Mouse (Mus musculus): ENCODE measurements around the gene Dot1l. TPM values are rescaled to one million over a fixed set of nuclear protein-coding genes. Genes with fewer than 3 reads are reported as not detected.
A peak's percentile ranks its signal among the peaks of the same experiment; 100 is the strongest.
"Not testable (repeated sequence)": the region's sequence is repeated elsewhere in the genome, so short reads cannot be mapped to it uniquely, and the experiment has no call there.

Gene Dot1l
- total RNA-seq, 2 experiments from 2014 or later = 19.9 to 23.1 TPM

DNA sequence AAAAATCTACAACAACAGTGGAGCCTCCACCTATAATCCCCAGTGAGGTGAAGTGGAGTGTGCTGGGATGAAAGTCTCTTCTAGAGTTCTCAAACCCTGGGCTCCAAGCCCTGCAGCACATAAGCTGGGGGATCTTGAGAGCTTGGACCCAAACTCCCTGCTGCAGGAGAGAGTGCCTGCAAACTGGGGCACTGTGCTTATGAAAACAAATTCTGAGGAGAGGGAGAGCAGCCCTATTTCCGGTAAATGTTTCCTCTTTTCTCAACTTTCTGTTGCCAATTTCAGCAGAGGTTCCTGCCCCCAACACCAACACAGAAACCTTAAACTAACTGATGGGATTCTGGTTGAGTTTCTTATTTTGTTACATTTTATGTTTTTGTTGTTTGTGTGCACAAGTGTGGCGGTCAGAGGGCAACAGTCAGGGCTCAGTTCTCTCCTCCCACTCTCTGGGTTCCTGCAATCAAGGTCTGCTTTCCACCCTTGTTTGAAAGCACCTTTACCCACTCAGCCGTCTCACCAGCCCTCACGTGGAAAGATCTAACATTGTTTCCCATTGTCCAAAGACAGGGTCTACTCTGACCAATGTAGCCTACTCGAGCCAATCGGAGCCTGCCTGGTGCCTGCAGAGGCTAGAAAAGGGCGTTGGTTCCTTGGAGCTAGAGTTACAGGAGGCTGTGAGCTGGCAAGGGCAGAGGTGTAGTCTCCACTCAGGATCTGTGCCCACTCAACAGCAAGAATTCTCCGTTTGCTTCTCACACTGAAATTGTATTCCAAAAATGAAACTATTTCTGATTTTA, 69.0 kb downstream of the Dot1l start:
- intact Hi-C loops (cut with DNase I) = loop anchor here (2.0 to 10.0 kb wide), 2 partner anchors 53 to 171 kb away; no protein-coding TSS in a partner anchor
- Histone ChIP-seq H3K27ac (peak overlapping the region; percentile 65), H3K4me3 (no peak overlapping the region; the same call in 1 of the 2 replicates)
- DNase-seq = no peak
- TF ChIP-seq CTCF (IDR thresholded peaks at IDR 0.05) = no peak

DNA sequence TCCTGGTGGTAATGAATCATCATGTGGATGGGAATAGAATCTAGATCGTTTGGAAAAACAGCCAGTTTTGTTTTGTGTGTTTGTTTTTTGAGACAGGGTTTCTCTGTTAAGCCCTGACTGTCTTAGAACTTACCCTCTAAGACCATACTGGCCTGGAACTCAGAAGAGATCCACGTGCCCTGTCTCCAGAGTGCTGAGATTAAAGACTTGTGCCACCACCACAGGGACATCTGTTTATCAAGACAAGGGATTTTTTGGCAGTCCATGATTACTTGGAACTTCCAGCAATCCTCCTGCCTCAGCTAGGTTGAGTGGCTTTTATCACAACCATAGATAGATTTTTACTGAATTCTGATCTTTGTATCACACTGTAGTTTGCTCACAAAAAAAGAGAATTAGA, 69.8 kb downstream of the Dot1l start:
- no peak for TF ChIP-seq CTCF (IDR thresholded peaks at IDR 0.05)
- Histone ChIP-seq H3K4me3 (no peak overlapping the region), H3K27ac (peak overlapping the region; percentile 65)
- intact Hi-C loops (cut with DNase I) = loop anchor here (10.0 kb wide), 1 partner anchor 170 kb away; no protein-coding TSS in a partner anchor
- DNase-seq = no peak

DNA sequence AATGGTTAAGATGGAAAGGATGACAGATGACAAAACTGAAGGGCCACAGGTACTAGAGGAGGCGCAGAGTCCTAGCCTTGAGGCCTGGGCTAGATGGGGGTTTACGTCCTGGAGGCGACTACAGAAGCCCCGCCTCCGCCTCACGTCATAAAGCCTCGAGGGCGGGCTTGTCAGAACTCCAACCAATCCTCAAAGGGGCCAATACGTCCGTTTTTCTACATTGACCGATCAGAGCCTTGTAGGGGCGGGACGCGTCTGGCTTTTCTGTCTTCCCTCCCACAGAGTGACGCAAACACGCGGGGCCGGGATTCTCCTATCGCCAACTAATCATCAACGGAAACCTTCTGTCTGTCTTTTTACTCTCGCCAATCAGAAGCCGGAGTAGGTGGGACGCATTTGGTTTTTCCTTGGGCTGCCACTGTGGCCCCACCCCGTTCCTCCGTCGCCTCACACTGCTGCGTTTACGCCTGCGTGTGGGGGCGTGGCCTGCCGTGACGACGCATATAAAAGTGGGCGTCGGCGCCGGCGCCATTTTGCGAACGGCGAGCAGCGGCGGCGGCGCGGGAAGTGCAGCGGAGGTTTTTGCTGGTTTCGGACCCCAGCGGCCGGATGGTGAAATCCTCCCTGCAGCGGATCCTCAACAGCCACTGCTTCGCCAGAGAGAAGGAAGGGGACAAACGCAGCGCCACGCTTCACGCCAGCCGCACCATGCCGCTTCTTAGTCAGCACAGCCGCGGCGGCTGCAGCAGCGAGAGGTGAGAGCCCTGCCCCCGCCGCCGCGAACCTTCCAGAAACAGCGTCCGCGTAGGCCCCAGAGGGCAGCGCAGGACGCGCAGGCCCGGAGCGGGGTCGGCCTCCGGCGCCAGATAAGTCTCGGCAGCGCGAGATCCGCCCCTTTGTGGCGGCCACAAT, 71.4 kb downstream of the Dot1l start, which contains the start of gene Oaz1:
Oaz1 (plus strand) TSS at position 506 of the 912 bp plus-strand sequence.
- intact Hi-C loops (cut with DNase I) = loop anchor here (10.0 kb wide), 1 partner anchor 168 kb away; no protein-coding TSS in a partner anchor
- peak within 1 kb of the TSS; percentile 98 for H3K27ac ChIP-seq
- peak; percentile 98 for DNase-seq

DNA sequence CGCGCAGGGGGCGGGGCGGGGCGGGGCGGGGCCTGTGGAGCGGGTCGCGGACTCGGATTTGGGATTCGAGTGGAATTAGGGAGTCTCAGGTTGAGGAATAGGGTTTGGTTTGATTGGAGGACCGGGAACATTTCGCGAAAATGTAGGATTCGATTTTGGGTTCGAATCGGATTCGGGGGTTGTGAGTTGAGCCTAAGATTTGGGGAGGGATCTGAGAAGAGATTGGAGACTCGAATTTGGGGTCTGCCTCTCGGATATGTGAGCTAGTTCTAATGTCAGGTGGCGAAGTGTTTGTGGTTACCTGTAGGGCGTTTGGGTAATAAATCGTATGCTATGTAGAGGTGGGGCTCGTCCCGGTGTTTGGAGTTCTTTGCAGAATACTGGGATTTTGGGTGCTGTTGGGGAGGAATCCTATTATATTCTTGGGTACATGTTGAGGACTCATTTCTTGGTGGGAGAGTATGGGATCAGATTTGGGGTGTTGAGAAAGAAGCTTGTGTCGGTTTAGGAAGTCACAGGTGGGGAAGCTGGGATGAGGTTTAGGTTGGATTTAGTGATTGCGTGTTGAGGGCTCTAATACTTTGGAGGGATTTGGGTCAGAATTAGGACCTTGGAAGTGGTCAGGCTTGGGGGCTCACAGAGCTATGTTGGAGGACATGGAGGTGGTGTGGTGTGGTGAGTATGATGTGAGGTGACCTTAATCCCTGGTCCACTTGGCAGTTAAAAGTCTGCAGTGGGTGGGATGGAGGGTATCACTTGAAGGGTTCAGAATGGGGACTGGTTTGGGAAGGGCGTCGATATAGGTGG, 72.3 kb downstream of the Dot1l start:
- intact Hi-C loops (cut with DNase I) = loop anchor here (10.0 kb wide), 1 partner anchor 168 kb away; no protein-coding TSS in a partner anchor
- H3K27ac ChIP-seq = peak overlapping the region; percentile 98

More for the DNA sequence above, 71.4 kb downstream of the Dot1l start, which contains the start of gene Oaz1:
- no peak for TF ChIP-seq CTCF (IDR thresholded peaks at IDR 0.05)
- peak within 1 kb of the TSS; percentile 94 for H3K4me3 ChIP-seq

DNA sequence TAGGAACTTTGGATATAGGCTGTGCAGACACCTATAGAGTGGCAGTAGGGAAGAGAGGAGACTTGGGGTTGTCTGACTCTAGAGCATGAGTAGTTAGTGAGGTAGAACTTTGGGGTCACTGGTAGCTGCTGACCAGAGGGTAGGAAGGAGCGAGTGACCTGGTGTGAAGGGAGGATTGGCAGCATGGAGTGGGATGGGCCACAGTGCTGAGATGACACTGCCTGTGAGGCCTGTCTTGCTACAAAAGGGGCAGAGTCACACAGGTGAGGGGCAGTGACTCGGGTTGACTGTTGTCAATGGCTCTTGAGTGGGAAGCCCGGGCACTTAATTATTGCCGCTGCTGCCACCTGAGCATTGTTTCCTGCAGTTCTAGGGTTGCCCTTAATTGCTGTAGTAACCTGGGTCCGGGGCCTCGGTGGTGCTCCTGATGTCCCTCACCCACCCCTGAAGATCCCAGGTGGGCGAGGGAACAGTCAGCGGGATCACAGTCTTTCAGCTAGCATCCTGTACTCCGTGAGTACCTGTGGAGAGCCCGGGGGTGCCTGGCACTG, 72.9 kb downstream of the Dot1l start:
- intact Hi-C loops (cut with DNase I) = loop anchor here (10.0 kb wide), 1 partner anchor 167 kb away; no protein-coding TSS in a partner anchor
- Histone ChIP-seq H3K27ac (peak overlapping the region; percentile 98), H3K4me3 (peak overlapping the region; percentile 94)
- peak; percentile 21 for DNase-seq
- no peak for TF ChIP-seq CTCF (IDR thresholded peaks at IDR 0.05)

More for the DNA sequence above, 72.3 kb downstream of the Dot1l start:
- no peak for TF ChIP-seq CTCF (IDR thresholded peaks at IDR 0.05)
- no peak for DNase-seq
- peak overlapping the region; percentile 94 for H3K4me3 ChIP-seq

DNA sequence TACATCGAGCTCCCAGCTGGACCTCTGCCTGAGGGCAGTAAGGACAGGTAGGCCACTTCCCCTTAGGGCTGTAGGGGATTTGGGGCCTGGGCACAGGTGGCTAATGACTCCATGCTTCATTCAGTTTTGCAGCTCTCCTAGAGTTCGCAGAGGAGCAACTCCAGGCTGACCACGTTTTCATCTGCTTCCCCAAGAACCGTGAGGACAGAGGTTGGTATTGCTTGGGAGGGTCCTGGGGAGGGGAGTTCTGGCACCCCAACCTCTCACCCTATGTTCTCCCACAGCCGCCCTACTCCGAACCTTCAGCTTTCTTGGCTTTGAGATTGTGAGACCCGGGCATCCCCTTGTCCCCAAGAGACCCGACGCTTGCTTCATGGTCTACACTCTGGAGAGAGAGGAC, 73.6 kb downstream of the Dot1l start:
- intact Hi-C loops (cut with DNase I) = loop anchor here (10.0 kb wide), 1 partner anchor 166 kb away; no protein-coding TSS in a partner anchor
- H3K4me3 ChIP-seq = peak overlapping the region; percentile 94
- H3K27ac ChIP-seq, DNase-seq: not testable (repeated sequence)

DNA sequence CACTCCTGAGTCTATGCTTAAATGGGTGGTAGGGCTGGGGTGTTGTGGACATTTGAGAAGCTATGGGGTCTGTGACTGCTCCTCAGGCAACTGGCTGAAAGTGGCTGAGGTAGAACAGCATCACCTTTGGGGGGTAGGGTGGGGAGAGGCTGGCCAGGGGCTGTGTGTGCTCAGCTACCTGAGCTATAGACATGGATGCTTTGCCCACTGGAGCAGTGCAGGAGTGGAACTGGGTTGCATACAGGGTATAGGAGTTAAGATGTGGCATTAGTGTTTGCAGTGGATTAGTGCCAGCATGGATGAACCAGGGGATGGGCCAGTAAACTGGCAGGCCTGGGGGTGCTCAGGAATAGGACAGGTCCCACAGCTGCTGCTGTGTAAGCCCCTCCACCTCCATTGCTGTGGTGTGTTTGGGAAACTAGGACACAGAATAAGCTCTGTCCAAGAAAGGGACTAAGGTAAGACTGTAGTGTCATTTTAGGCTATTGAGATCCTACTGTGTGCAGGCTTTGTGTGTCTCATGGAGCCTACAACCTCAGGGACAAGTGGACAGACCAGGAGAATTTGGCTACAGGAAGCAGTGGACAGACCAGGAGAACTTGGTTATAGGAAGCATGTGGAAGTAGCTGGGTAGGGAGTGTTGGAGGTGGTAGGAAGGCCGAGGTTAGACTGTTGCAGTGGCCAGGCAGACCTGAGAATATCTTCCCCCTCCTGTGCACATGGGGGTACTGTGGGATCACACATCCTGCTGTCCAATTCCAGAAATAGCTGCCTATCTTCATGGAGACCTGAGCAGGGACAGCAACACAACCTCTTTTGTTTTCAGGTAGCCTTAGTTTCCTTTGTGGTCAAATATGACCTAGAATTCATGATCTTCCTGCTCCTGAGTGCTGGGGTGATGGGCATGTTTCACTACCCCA, 74.6 kb downstream of the Dot1l start:
- TF ChIP-seq CTCF (IDR thresholded peaks at IDR 0.05) = no peak; the same call in 1 of the 2 replicates
- Histone ChIP-seq H3K27ac (0 out of 2 replicates have a peak overlapping the region, but pooled peaks have one; percentile 8), H3K4me3 (peak overlapping the region; percentile 18; the same call in 1 of the 2 replicates)
- peak; percentile 22 for DNase-seq
- intact Hi-C loops (cut with DNase I) = loop anchor here (10.0 kb wide), 1 partner anchor 165 kb away; no protein-coding TSS in a partner anchor

DNA sequence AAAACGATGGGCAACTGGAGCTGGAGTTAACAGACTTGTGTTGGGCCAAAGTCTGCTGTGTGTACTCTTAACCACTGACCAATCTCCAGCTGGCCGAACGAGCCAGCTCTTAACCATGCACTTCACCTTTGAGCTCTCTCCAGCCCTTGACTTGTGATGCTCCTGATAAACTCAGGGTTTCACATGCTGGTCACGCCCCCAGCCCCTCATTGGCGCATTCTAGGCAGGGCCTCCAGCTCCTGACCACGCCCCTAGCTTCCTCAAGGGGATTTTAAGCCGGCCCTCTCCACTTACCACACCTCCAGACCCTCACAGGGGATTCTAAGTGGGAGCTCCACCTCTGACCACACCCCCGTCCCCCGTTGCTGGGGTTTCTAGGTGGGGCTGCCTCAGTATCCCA, 76.1 kb downstream of the Dot1l start:
- Histone ChIP-seq H3K27ac (peak overlapping the region; percentile 46; the same call in 1 of the 2 replicates), H3K4me3 (no peak overlapping the region)
- DNase-seq = peak; percentile 68
- TF ChIP-seq CTCF (IDR thresholded peaks at IDR 0.05) = no peak
- intact Hi-C loops (cut with DNase I) = no loop called here

DNA sequence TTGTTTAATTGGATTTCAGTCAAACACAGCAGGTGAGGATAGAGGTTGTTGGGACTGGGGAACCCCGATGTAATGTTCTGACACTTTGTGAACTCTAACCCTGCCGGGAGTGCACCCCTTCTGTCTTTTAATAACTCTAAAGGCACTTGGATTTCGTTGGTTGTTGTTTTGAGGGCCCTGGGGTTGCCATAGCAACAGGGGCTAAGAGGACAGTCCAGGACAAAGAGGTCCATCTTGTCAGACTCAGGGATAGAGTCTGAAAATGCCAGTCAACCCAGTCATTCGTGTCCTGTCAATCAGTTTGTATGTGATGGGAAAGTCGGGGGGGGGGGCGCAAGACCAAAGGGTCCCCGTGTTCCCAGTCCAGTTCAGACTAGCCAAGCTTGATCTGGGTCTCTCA, 77.8 kb downstream of the Dot1l start:
- no peak overlapping the region for H3K4me3 ChIP-seq
- no peak overlapping the region for H3K27ac ChIP-seq
- intact Hi-C loops (cut with DNase I) = no loop called here
- no peak for DNase-seq
- no peak for TF ChIP-seq CTCF (IDR thresholded peaks at IDR 0.05)

DNA sequence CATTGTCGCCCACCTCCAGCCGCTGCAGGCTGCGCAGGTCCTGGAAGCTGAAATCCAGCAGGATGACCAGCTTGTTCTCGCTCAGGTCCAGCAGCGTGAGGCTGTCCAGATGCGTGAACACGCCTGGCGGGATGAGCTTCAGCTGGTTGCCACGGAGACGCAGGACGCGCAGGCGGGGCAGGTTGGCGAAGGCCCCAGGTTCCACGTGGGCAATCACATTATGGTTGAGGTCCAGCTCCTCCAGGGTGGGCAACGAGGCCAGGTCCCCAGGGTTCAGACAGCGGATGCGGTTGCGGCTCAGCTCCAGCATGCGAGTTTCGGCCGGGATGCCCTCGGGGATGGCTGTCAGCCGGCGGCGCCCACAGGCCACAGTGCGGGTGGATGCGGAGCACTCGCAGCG, 80.6 kb downstream of the Dot1l start:
- H3K27ac ChIP-seq = no peak overlapping the region
- intact Hi-C loops (cut with DNase I) = no loop called here
- H3K4me3 ChIP-seq = no peak overlapping the region
- peak; percentile 21 for DNase-seq
- TF ChIP-seq CTCF (IDR thresholded peaks at IDR 0.05) = no peak
